Mouse (Mus musculus): Measurements from ENCODE around the gene Tceal5. TPM values are rescaled to one million over a fixed set of nuclear protein-coding genes. Genes with fewer than 3 reads are reported as not detected.

The Tceal5 gene
- not detected in 2 replicates for total RNA-seq (2015; ENCODE audit: low replicate concordance)
- total RNA-seq (2017; ENCODE audit: low replicate concordance): not detected in 2 replicates

GRCm38 (mm10) chrX:136203664-136204066 lies at the start of gene Tceal5:
Gene Tceal5, minus strand, starts transcription at chrX:136203876.
- ATAC-seq (replicated peaks; ENCODE audit: low FRiP score, poor library complexity, severe bottlenecking): no peak

- ATAC-seq (replicated peaks; ENCODE audit: low FRiP score, poor library complexity, severe bottlenecking): peak; percentile 52; the same call in 1 of the 2 replicates
These were observed 48.5 kb upstream of the Tceal5 start for GRCm38 (mm10) chrX:136252023-136252729.

GRCm38 (mm10) chrX:136249671-136250070 lies 46.0 kb upstream of the Tceal5 start:
- ATAC-seq (replicated peaks; ENCODE audit: low FRiP score, poor library complexity, severe bottlenecking): no peak

- ATAC-seq (replicated peaks; ENCODE audit: low FRiP score, poor library complexity, severe bottlenecking): no peak
These were observed 45.1 kb upstream of the Tceal5 start for GRCm38 (mm10) chrX:136248811-136249210.

- peak; percentile 62 for ATAC-seq (replicated peaks; ENCODE audit: low FRiP score, poor library complexity, severe bottlenecking)
These were observed 41.9 kb upstream of the Tceal5 start for GRCm38 (mm10) chrX:136245521-136246071.

GRCm38 (mm10) chrX:136244574-136245229 lies 41.0 kb upstream of the Tceal5 start, which contains the start of gene Tceal9:
Gene Tceal9, plus strand, starts transcription at chrX:136245079.
- peak; percentile 100 for ATAC-seq (replicated peaks; ENCODE audit: low FRiP score, poor library complexity, severe bottlenecking)

GRCm38 (mm10) chrX:136243181-136243580 lies 39.5 kb upstream of the Tceal5 start:
- ATAC-seq (replicated peaks; ENCODE audit: low FRiP score, poor library complexity, severe bottlenecking): no peak

- ATAC-seq (replicated peaks; ENCODE audit: low FRiP score, poor library complexity, severe bottlenecking): no peak
These were observed 34.4 kb upstream of the Tceal5 start for GRCm38 (mm10) chrX:136238118-136238517.

- ATAC-seq (replicated peaks; ENCODE audit: low FRiP score, poor library complexity, severe bottlenecking): no peak
These were observed 24.1 kb upstream of the Tceal5 start for GRCm38 (mm10) chrX:136227768-136228167.

GRCm38 (mm10) chrX:136223714-136224113 lies 20.0 kb upstream of the Tceal5 start:
- ATAC-seq (replicated peaks; ENCODE audit: low FRiP score, poor library complexity, severe bottlenecking): no peak

GRCm38 (mm10) chrX:136216303-136216702 lies 12.6 kb upstream of the Tceal5 start:
- no peak for ATAC-seq (replicated peaks; ENCODE audit: low FRiP score, poor library complexity, severe bottlenecking)

GRCm38 (mm10) chrX:136214729-136215677 lies 11.3 kb upstream of the Tceal5 start, which contains the start of the genes Tceal7 and Bex1:
Gene Tceal7, plus strand, starts transcription at chrX:136214779.
Gene Bex1, minus strand, starts transcription at chrX:136215513.
- peak; percentile 95 for ATAC-seq (replicated peaks; ENCODE audit: low FRiP score, poor library complexity, severe bottlenecking)

GRCm38 (mm10) chrX:136213396-136213795 lies 9.7 kb upstream of the Tceal5 start:
- ATAC-seq (replicated peaks; ENCODE audit: low FRiP score, poor library complexity, severe bottlenecking): no peak

- no peak for ATAC-seq (replicated peaks; ENCODE audit: low FRiP score, poor library complexity, severe bottlenecking)
These were observed 730 bp upstream of the Tceal5 start for GRCm38 (mm10) chrX:136204406-136204805.

- no peak for ATAC-seq (replicated peaks; ENCODE audit: low FRiP score, poor library complexity, severe bottlenecking)
These were observed 419 bp downstream of the Tceal5 start for GRCm38 (mm10) chrX:136203257-136203656.

GRCm38 (mm10) chrX:136196873-136197272 lies 6.8 kb downstream of the Tceal5 start:
- ATAC-seq (replicated peaks; ENCODE audit: low FRiP score, poor library complexity, severe bottlenecking): no peak; the same call in 1 of the 2 replicates

- no peak for ATAC-seq (replicated peaks; ENCODE audit: low FRiP score, poor library complexity, severe bottlenecking)
These were observed 8.3 kb downstream of the Tceal5 start for GRCm38 (mm10) chrX:136195193-136195944.

GRCm38 (mm10) chrX:136183107-136183506 lies 20.6 kb downstream of the Tceal5 start:
- ATAC-seq (replicated peaks; ENCODE audit: low FRiP score, poor library complexity, severe bottlenecking): no peak

All from erythroid progenitor cell, adult 5-6 weeks (primary cell).